In the genomic region with DNA sequence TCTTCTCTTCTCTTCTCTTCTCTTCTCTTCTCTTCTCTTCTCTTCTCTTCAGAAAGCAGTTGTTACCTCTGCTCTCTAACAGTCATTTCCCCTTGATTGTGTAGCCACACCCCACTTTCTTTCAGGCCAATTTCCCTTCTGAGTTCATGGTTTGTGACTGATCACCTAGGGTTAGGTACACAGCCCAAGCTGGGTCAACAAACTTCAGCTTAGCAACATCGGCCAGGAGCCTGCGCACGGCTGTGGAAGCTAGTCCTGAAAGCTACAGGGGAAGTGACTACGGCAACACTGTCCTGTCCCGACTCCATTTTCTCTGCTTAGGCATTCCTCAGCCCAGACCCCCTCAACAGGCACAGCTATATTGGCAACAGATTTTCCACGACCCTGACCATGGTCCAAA, we compare ENCODE assay signal across 24 mouse cellular contexts. TPM values are rescaled to one million over a fixed set of nuclear protein-coding genes. Genes with fewer than 3 reads are reported as not detected.
DNase-seq lines count a peak whose midpoint lies in the region; ATAC-seq lines count a peak whose summit lies in the region.
"Had no signal": no experiment of that assay in that cellular context is flagged by ENCODE, and none has a peak within 500 bp of the region (broad histone marks: within the 10 kb centered on the region; RNA-seq: fewer than 3 reads in every experiment).

No protein-coding gene starts in this region.

- WGBS in liver, embryonic 16.5 days (ENCODE audit: insufficient replicate concordance), result 58% methylated on average over 6 of the region's 6 CpGs

- no peak overlapping the region for H3K4me3 ChIP-seq in liver, embryonic 16.5 days (ENCODE audit: low read depth, low read length)
- H3K4me3 ChIP-seq: embryonic facial prominence, embryonic 13.5 days; gastrocnemius, adult 2 months; hindbrain, embryonic 13.5 days; limb, embryonic 12.5 days; neural tube, embryonic 12.5 days had no signal

- H3K9ac ChIP-seq in liver, embryonic 16.5 days (ENCODE audit: low read depth, low read length), result no peak overlapping the region
- H3K9ac ChIP-seq: embryonic facial prominence, embryonic 13.5 days; hindbrain, embryonic 13.5 days; limb, embryonic 12.5 days; neural tube, embryonic 12.5 days had no signal

- peak; percentile 32 for DNase-seq in lung, postnatal 25 days (ENCODE audit: low spot score)
- no peak for DNase-seq in lung, postnatal 4 days
- DNase-seq in liver, result peak; percentile 32
- peak; percentile 37 for DNase-seq in yolk sac, embryonic 10.5 days (ENCODE audit: low spot score)
- DNase-seq in B cell, adult 2 months, result no peak
- no peak for DNase-seq in adrenal gland, adult (ENCODE audit: inconsistent age in 2 of 2, low spot score in 1 of 2)
- DNase-seq in cerebellum, adult 9-11 months, result no peak
- DNase-seq: adrenal gland, adult 2 months; cerebellum, adult 9-10 months; gastrocnemius, adult 2 months; heart, postnatal 10 days; kidney, postnatal 4 days had no signal

- H3K9me3 ChIP-seq in liver, embryonic 16.5 days (replicated peaks; ENCODE audit: control insufficient read depth, low read length), result no peaks in the 10 kb centered on the region
- H3K9me3 ChIP-seq: embryonic facial prominence, embryonic 13.5 days; hindbrain, embryonic 13.5 days; limb, embryonic 12.5 days; neural tube, embryonic 12.5 days had no signal

- ATAC-seq in liver, embryonic 16.5 days (ENCODE audit: low read depth), result peak; percentile 88
- ATAC-seq: inflammation-experienced regulatory T-cells, adult 6 months had no signal

- peak overlapping the region; percentile 52; the same call in 1 of the 2 replicates for H3K27ac ChIP-seq in liver, embryonic 16.5 days (ENCODE audit: low read length)
- H3K27ac ChIP-seq: embryonic facial prominence, embryonic 13.5 days; gastrocnemius, adult 2 months; hindbrain, embryonic 13.5 days; limb, embryonic 12.5 days; macrophage; neural tube, embryonic 12.5 days had no signal

- H3K27me3 ChIP-seq in liver, embryonic 16.5 days (ENCODE audit: control insufficient read depth, insufficient read depth, low read depth, low read length), result no peaks in the 10 kb centered on the region
- H3K27me3 ChIP-seq: CH12.LX; embryonic facial prominence, embryonic 13.5 days; hindbrain, embryonic 13.5 days; limb, embryonic 12.5 days; neural tube, embryonic 12.5 days had no signal

- H3K36me3 ChIP-seq in liver, embryonic 16.5 days (ENCODE audit: control insufficient read depth, insufficient read depth), result peaks cover 5% of the 10 kb centered on the region

- peaks cover 3% of the 10 kb centered on the region; the same call in 1 of the 2 replicates for H3K4me1 ChIP-seq in liver, embryonic 16.5 days (ENCODE audit: control insufficient read depth, low read depth, low read length)
- H3K4me1 ChIP-seq: embryonic facial prominence, embryonic 13.5 days; hindbrain, embryonic 13.5 days; limb, embryonic 12.5 days; neural tube, embryonic 12.5 days had no signal

- H3K4me2 ChIP-seq in liver, embryonic 16.5 days (ENCODE audit: low read depth, low read length), result no peak overlapping the region
- H3K4me2 ChIP-seq: embryonic facial prominence, embryonic 13.5 days; heart, embryonic 11.5 days; hindbrain, embryonic 13.5 days; limb, embryonic 12.5 days; midbrain, embryonic 11.5 days; neural tube, embryonic 12.5 days had no signal

RNA-seq across cellular contexts. Expression of a gene that starts 7.4 kb away (rescaled TPM):
- 9.4 and 10.2 TPM in 2 replicates for polyA plus RNA-seq in liver, embryonic 16.5 days (2015; fragmentation: Nextera tagmentation; extraction: Ambion mirVana)

RNA-seq across cellular contexts. Expression of a gene that starts 7.5 kb away (rescaled TPM):
- 5.0 and 5.5 TPM in 2 replicates for polyA plus RNA-seq in liver, embryonic 16.5 days (2015; fragmentation: Nextera tagmentation; extraction: Ambion mirVana)

RNA-seq across cellular contexts. Expression of a gene that starts 20.0 kb away (rescaled TPM):
- 2.6 and 3.3 TPM in 2 replicates for polyA plus RNA-seq in liver, embryonic 16.5 days (2015; fragmentation: Nextera tagmentation; extraction: Ambion mirVana)

RNA-seq across cellular contexts. Expression of a gene that starts 33.1 kb away (rescaled TPM):
- 3.6 and 7.0 TPM in 2 replicates for polyA plus RNA-seq in liver, embryonic 16.5 days (2015; fragmentation: Nextera tagmentation; extraction: Ambion mirVana)
- polyA plus RNA-seq: adrenal gland, adult 2 months; gonadal fat pad, adult 2 months; urinary bladder, adult 2 months had no signal

Comparison
In these comparisons a context has a peak if more than half of its experiments do, and no peak if none do; other contexts are left out.
1. DNase-seq: peak in lung, postnatal 25 days (single experiment), liver (single experiment) and yolk sac, embryonic 10.5 days (single experiment); none in lung, postnatal 4 days (0 of 2), B cell, adult 2 months (0 of 2), adrenal gland, adult (0 of 2) and cerebellum, adult 9-11 months (single experiment).